Mouse (Mus musculus) MN1 (cell line): ENCODE data around the gene Mpzl3.

ENCODE experiments used
- DNase-seq: peaks from one replicate; pipeline ENCODE4 v3.0.0-alpha.2; 2016; ENCODE audit warnings: low spot score

Mpzl3 gene

DNA sequence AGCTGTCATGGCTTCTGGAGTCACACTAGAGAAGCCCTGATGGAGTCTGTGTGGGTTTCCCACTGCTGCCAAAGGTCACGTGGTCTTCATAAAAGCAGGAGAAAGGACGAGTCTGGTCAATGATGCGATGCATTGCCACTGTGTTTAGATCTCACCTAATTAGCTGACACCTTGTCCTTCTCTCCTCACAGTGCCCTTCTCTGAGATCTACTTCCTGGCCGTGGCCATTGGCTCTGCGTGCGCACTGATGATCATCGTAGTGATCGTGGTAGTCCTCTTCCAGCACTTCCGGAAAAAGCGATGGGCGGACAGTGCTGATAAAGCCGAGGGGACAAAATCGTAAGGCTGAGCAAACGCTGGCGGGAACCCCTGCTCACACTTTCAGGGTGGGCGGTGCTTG lies 8.0 kb upstream of the Mpzl3 start:
- DNase-seq, result no peak

DNA sequence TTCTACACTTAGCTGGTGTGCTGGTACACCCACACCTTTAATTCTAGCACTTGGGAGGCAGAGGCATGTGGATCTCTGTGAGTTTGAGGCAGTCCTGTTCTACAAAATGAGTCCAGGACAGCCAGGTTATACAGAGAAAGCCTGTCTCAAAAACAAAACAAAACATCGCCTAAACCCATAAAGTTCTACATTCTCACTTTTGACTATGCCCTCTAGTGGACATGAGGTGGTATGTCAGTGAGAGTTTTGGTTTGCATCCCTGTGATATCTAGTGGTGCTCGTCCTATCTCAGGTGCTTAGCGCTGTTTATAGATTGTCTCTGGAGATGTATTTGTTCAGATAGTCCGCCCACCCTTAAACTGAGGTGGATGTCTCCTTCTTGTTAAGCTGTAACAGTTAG lies 6.5 kb upstream of the Mpzl3 start:
- DNase-seq, result peak; percentile 40

DNA sequence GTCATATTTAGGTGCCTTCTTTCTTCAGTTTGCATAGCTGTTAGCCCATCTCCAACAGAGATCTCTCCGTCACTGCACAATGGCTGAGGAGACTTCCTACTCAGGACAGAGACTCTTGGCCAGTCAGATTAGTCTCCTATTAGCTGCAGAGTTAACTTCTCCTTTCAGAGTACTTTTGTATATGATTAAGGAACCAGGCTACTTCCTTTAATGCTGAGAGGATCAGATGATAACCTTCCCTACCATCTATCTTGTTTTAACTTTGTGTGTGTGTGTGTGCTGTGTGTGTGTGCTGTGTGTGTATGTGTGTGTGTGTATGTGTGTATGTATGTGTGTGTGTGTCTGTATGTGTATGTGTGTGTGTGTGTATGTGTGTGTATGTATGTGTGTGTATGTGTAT lies 5.3 kb upstream of the Mpzl3 start:
- DNase-seq, result no peak

DNA sequence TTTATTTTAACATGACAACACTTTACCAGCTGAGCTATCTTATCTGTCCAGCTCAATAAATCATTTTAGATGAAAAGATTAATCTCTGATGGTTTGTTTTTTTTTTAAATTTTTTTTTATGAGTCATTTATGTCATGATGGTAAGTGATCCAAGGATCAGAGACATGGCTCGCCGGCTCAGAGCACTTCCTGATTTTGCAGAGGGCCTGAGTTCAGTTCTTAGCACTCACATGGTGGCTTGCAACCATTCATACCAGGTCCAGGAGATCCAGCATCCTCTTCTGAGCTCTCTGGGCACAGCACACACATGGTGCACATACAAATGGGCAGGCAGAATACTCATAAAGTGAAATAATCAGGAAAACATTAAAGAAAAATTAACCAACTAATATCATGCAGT lies 4.7 kb upstream of the Mpzl3 start:
- DNase-seq, result no peak

DNA sequence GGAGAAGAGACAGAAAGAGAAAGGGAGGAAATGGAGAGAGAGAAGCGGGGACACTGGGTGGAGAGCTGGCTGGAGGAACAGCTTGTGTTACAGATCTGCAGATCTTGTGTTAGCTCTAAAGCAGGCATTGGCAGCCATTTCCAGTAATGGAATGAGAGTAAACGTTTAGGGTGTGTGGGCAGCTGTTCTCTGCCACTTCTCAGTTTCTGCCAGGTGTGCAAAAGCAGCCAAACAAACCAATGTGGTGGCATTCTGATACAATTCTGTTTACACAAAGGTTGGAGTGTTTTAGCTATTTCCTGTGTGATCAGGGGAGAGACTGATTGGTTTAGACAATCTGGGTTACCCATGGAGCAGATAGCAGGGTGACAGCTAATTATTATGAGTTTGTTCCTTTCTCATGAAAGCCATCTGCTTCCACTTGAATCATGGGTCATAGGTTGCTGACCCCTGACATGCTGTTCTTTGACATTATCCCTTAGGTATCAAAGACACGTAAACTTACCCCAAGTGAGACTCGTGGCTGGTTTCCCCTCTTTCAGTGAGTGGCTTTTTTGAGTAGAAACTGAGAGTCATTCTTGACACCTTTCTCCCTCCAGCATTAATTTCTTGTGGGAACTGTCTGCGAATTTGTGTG lies 3.4 kb downstream of the Mpzl3 start:
- DNase-seq, result no peak

DNA sequence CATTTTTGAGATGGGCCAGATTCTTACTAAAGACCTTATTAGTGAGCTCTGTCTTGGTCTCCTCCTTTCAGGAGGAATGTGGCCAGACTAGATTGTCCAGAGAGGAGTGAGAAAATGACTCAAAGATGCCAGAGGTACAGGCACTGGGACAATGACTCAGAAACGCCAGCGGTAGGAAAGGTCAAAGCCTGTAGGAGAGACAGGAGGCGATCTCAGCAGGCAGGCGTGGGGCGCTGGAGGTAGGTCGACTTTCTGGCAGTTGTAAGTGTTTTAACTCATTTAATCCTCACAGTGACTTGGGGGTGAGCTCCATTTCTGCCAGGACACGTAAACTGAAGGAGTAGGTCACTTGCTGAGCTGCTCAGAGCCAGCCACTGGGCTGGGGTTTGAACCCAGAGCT lies 5.2 kb downstream of the Mpzl3 start:
- DNase-seq, result no peak

DNA sequence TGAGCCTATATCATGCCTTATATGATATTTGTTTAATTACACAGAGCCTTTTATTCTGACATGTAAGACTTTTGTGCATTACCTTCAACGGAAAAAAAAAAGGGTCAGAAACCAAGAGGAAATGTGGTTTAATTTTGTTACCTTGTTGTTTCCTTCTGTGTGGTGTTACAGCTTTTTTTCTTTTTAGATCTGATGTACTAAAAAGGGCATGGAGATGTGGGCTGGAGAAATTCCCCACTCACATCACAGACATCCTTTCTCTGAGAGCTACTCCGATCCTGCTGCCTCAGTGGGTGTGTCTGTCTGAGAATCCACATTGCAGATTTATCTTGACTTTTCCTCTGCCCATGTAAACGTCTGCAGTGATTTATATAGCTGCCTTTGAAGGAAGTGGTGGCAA lies 7.7 kb downstream of the Mpzl3 start:
- DNase-seq, result no peak

DNA sequence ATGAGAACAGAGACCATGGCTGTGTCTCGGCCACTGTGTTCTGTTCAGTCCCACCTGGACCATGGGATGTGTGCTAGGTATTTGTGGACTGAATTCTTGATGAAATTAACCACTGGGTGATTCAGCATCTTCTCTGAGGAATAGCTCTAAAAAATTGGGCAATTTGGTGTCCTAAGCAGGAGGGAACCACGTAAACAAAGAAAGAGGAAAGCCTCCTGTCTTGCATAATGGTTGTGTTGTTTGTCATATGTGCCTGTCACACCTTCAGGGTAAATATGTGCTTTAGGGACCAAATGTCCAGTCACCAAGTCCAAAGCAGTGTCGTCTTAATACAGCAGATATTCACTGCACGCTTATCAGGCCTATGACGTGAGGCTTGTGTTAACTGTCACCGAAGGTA lies 9.4 kb downstream of the Mpzl3 start:
- DNase-seq, result no peak

DNA sequence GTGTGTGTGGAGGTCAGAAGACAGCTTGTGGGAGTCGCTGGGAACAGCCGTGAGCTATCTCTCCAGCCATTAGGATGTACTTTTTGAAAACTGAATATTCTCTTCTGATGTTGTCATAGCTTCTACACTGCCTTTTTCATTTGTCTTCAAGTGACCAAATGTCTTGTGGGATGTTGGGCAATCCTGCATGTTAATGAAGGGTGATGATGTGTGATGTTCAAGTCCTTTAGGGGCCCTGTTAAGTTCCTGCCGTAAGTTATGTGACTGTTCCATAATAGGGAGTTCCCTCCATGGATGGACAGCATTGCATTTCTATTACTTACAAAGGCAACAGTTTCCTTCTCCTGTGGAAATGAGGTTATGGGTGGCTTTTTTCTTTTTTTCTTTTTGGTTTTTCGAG lies 11.7 kb downstream of the Mpzl3 start:
- DNase-seq, result no peak

DNA sequence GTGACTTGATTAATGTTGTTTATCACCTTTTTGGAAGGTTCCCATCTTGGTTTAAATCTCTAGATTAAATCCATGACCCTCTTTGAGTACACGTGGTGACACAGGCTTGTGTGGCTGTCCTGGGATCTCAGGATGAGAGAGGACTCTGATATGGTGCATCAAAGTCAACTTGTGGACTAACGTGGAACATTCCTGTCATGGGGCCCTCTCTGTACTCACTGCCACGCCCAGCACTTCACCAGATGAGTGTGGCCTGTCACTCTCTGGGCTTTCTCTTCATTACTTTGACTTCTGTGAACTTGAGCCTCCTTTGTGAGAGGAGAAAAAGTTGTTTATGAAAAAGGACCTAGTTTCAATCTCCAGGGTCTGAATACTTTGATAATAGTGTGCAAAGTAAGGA lies 16.8 kb downstream of the Mpzl3 start:
- no peak for DNase-seq

DNA sequence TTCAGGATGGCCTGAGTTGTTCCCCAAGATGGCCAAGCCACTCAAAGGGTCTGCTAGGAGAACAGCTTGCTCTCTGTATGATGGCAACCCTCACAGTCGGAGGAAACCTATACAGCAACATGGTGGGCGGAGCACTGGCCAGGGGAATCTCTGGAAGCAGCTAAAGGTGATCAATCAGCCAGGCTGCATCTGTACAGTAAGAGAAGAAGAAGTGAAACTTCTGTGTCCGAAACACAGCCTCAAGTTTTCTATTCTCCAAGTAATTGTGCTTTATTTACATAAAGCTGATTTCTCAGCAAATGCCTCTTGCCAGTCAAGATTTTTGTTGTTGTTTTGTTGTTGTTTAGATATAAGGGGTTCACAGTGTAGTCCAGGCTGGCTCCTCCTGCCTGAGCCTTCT lies 22.9 kb downstream of the Mpzl3 start:
- no peak for DNase-seq

DNA sequence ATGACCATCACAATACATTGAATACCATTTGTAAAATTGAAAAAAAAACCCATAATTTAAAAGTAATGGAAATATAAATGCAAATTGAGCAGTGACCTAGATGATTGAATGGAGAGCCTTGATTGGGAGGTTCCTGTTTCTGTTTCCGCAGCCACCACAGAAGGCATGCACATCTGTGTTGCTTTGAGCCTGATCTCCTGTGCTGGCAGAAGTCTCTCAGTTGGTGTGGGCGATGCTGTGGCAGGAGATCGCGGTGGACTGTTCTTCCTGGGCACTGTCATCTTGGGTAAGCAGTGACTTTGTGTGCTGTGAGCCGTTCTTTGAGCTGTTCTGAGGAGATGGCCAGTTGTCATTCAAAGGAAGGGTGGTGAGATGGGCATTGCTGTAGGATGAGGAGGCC lies 24.0 kb downstream of the Mpzl3 start, which contains the start of gene Jaml:
Jaml (plus strand) TSS at position 173 of the 400 bp plus-strand sequence.
- DNase-seq, result no peak

DNA sequence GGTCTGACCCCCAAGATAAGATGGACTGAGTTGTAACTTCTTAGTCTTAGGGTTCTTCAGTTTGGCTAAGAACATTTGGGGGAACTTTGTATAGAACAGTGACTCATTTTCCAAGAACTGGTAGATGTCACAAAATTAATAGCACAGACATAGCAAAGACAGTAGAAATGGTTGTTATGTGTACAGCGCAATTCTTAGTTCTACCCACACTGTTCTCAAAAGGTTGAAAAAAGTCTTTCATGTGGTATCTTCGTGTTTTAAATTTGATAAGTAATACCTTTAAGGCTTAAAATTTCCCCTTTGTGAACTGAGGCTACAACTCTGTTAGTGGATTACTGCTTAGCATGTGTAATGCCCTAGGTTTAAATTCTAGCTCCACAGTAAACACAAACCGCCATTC lies 28.1 kb downstream of the Mpzl3 start:
- DNase-seq, result no peak

DNA sequence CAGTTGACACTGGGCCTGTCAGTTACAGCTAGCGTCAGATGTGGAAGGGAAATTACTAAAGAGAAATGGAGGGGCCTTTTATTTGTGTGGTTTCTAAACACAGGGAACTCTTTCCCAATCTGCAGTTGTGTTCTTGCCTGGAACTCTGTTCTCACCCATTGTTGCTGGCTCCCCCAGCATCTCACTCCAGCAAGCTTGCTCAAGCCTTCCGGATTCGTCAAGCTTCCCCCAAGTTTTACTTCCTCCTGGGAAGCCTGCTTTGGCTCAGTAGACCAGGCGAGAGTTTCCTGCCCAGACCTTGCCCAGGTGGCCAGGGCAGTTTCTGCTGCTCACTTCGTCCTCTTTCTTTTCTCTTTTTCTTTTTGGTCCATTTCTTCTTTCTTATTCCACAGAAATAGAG lies 29.6 kb downstream of the Mpzl3 start:
- DNase-seq, result no peak

DNA sequence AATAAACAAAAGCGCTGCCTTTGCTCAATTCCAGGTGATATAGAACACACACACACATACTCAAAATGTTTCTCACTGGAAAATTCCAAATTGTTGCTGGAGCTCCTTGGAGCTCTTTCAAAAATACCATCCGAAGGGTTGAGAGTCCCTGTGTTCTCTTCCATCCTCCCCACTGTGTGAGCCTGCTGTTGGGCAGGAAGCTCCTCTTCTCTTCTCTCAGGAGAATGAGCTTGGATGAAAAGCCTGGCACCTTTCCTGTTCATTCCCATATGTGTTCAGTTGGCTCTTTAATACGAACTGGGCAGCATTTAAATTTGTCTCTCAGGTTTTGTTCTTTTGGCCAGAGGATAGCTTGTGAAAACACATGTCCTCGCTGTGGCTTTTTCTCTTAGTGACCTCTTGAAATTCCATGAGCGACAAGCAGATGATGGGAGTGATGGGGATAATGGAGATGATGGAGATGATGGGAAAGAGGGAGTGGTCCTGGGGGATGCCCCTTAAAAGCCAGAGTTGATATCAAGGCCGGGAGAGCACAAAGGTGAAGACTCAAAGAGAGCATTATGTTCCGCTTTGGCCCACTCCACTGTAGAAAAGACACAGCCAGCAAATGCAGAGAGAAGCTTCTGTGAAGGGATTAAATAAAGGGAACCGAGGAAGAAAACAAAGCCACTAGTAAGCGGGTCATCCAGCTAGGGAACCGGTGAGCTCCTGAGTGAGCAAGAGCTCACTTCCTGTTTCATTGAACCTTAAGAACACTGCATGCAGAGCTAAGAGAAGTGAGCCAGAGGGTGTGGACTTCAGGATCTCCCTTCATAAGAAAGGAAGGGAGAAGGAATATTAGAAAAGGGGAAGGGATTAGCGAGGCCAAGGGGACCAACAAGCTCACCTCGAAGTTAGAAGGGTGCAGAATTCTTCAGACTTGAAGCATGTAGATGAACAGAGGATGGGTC lies 31.0 kb downstream of the Mpzl3 start:
- no peak for DNase-seq

DNA sequence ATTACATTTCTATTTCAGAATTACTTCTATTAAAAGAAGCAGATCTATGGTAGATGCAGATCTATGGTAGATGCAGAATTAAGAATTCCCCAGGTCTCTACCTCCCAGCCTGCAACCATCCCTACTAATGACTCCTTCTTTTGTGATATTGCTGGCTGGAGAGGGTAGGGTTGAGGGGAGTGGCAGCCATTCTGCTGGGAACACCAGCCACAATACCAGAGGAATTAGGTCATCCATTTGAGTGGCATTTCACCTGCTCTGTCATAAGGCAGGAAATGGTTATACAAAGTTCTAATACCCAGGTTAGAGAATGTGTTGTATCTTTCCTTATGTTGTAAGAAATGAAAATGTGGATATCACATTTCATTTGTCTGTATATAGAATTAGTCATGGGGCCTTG lies 33.1 kb downstream of the Mpzl3 start:
- no peak for DNase-seq

DNA sequence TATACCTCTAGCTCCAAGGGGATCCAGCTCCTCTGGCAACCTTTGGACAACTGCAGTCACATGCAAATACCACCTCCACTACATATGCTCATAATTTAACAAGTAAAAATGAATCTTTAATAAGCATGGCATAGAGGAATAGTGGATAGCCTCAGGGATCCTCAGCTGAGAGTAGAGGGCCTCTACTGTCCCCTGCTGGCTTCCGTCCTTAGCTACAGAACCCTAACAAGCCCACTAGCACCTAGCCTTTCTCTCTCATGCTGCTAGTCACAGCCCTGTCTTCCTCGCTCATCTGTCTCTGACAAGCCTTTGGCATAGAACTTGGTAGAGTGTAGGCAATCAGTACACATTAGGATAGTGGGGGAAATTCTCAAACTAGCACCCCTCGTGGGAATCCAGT lies 35.8 kb downstream of the Mpzl3 start:
- no peak for DNase-seq

DNA sequence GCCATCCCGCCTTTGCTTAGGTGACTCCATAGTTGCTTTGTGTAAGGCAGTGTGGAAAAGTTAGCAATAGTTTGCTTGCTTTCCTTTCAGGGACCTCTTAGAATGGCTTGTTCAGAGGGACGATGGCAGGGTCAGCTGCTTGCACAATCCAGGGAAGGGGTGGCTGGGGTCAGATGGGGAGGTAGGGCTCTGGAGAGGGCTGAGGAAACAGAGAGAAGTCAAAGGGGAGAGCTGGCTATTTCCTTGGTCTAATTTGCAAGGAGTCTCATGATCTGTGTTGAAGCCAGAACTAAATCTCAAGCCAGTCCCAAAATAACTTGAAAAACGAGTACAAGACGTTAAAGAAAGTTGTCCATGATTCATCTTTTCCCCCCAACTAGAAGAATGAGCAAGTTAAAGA lies 37.7 kb downstream of the Mpzl3 start:
- no peak for DNase-seq

DNA sequence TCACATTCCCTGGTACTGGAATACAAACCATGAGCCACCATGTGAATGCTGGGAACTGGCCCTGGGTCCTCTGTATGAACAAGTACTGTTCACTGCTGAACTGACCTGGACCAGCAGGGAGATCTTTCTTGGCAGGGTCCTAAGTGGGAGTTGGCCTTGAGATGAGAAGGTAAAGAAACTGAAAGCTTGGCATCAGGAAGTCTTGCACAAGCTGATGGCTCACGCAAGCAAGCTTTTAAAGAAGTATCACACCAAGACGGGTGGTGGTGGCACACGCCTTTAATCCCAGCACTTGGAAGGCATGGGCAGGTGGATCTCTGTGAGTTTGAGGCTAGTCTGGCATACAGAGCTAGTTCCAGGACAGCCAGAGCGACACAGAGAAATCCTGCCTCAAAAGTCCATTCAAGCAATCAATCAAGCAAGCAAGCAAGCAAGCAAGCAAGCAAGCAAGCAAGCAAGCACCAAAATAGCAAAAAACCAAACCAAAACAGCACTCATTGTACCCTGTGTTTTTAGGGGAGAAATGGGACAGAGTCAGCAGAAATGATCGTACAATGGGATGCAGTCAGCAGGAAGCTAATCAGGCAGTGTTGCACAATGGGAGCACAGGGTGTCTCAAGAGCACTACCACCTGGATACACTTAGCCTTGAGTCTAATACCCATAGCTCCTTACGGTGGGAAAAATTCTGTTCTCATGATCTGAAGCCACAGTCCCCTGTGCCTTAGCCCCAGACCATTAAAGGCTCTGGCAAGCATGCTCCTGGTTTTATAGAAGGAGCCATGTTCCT lies 40.4 kb downstream of the Mpzl3 start:
- DNase-seq, result no peak

DNA sequence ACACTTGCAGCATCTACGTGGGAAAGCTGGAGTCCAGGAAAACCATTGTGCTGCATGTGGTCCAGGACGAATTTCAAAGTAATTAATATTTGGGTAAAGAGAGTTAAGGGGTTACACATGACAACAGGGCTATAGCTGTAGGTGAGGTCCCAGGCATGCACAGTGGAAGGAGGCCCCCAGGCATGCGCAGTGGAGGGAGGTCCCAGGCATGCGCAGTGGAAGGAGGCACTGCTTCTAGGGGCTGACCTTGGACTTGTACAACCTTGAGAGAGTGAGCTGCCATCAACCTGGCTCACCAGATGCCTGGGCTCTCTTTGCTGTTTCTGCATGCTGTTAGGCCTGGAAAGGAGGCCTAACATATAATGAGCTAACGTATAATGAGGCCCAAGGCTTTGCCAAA lies 42.9 kb downstream of the Mpzl3 start:
- no peak for DNase-seq

DNA sequence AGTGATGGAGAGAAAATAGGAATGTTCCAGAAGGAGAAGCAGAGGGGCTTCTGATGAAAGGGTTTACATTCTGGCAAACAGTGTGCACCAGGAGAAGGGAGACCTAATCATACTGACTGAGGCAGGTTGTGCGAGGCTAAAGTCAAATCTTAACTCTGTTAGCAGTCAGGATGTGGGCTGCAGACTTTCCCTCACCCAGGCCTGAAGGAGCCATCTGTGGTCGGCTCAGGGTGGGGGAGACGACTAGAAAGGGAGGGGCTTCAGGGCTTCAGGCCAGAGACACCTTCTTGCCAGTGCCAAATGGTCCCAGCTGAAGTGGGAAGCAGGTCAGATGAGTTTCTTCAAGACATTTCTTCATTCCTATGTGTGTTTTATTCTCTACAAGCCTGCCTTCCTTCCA lies 43.4 kb downstream of the Mpzl3 start:
- DNase-seq, result no peak

DNA sequence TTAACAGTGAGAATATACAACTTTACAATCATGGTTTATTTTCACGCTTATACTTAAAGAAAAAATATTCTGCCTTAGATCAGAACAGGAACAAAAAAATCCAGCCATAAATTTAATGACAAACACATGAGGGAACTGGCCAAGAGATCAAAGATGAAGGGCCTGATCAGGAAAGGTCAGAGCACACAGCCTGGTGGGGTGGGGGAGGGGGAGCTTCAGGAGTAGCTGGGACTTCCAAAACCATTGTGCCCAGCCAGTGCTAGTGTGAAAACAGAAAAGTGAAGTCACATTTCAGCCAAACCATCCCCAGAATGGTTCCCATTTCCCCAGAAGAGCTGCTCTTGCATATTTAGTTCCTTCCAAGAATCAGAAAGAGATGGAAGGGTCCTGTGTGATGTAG lies 47.5 kb downstream of the Mpzl3 start:
- no peak for DNase-seq
